Mouse (Mus musculus) R1 (cell line): ENCODE measurements at regions not wholly inside any gene's neighbourhood (a gene's known extent, or its start where the extent isn't known, plus 50 kb on each side); places are given as distances from the start of the nearest gene placed in this dataset.

Experiments
- DNase-seq: peaks from one replicate; pipeline ENCODE4 v3.0.0-alpha.2; 2018; ENCODE audit warnings: low read depth, low spot score

- no peak for DNase-seq
Observed at GRCm38 (mm10) chr10:16714526-16714925, 1008.5 kb upstream of the Cited2 start.

- no peak for DNase-seq
Observed at GRCm38 (mm10) chr10:16742246-16742645, 980.8 kb upstream of the Cited2 start.

GRCm38 (mm10) chr10:16751546-16751945, 971.5 kb upstream of the Cited2 start:
- DNase-seq = no peak

GRCm38 (mm10) chr10:16789641-16790243, 933.3 kb upstream of the Cited2 start:
- no peak for DNase-seq

GRCm38 (mm10) chr10:16803978-16804377, 919.0 kb upstream of the Cited2 start:
- DNase-seq = no peak

GRCm38 (mm10) chr10:16810716-16811115, 912.3 kb upstream of the Cited2 start:
- DNase-seq = no peak

- no peak for DNase-seq
Observed at GRCm38 (mm10) chr10:16814013-16814412, 909.0 kb upstream of the Cited2 start.

GRCm38 (mm10) chr10:16861534-16861933, 861.5 kb upstream of the Cited2 start:
- DNase-seq = no peak

GRCm38 (mm10) chr10:16866914-16867313, 856.1 kb upstream of the Cited2 start:
- no peak for DNase-seq

GRCm38 (mm10) chr10:16874131-16874530, 848.9 kb upstream of the Cited2 start:
- no peak for DNase-seq

GRCm38 (mm10) chr10:16878197-16878596, 844.8 kb upstream of the Cited2 start:
- peak; percentile 47 for DNase-seq

GRCm38 (mm10) chr10:16893316-16893715, 829.7 kb upstream of the Cited2 start:
- no peak for DNase-seq

- no peak for DNase-seq
Observed at GRCm38 (mm10) chr10:16895332-16895731, 827.7 kb upstream of the Cited2 start.

GRCm38 (mm10) chr10:16922888-16923287, 800.1 kb upstream of the Cited2 start:
- no peak for DNase-seq

- DNase-seq = no peak
Observed at GRCm38 (mm10) chr10:16923851-16924250, 799.2 kb upstream of the Cited2 start.

GRCm38 (mm10) chr10:16937705-16938104, 785.3 kb upstream of the Cited2 start:
- no peak for DNase-seq

GRCm38 (mm10) chr10:16951636-16952035, 771.4 kb upstream of the Cited2 start:
- DNase-seq = no peak

- no peak for DNase-seq
Observed at GRCm38 (mm10) chr10:16960971-16961370, 762.0 kb upstream of the Cited2 start.

- DNase-seq = no peak
Observed at GRCm38 (mm10) chr10:16962463-16962862, 760.6 kb upstream of the Cited2 start.

- no peak for DNase-seq
Observed at GRCm38 (mm10) chr10:16978770-16979169, 744.2 kb upstream of the Cited2 start.

- DNase-seq = no peak
Observed at GRCm38 (mm10) chr10:16990227-16990626, 732.8 kb upstream of the Cited2 start.

- no peak for DNase-seq
Observed at GRCm38 (mm10) chr10:16993789-16994188, 729.2 kb upstream of the Cited2 start.

GRCm38 (mm10) chr10:16994526-16994925, 728.5 kb upstream of the Cited2 start:
- no peak for DNase-seq

GRCm38 (mm10) chr10:16995010-16995409, 728.0 kb upstream of the Cited2 start:
- no peak for DNase-seq
